Mouse (Mus musculus) heart, adult 2 months (tissue): Measurements from ENCODE around the gene Calcrl. TPM values are rescaled to one million over a fixed set of nuclear protein-coding genes. Genes with fewer than 3 reads are reported as not detected.
"Not testable (repeated sequence)": the region's sequence is repeated elsewhere in the genome, so short reads cannot be mapped to it uniquely, and the experiment has no call there.

Experiments used
- DNase-seq, 2 experiments: peaks; one replicate each; pipeline ENCODE4 v3.0.0; 2021
- H3K27ac ChIP-seq: fragments of 200-600 bp; 2 replicates; pipeline ENCODE4 v1.8.1; 2022
- H3K27me3 ChIP-seq: fragments of 200-500 bp; 2 replicates; pipeline ENCODE4 v1.6.1; 2012; ENCODE audit warnings: mild to moderate bottlenecking, low read length, inconsistent platforms, mixed read lengths; ENCODE audit not compliant: control insufficient read depth, insufficient read depth
- H3K36me3 ChIP-seq: fragments of 200-500 bp; 2 replicates; pipeline ENCODE4 v1.6.1; 2012; ENCODE audit warnings: low read length, inconsistent platforms; ENCODE audit not compliant: control insufficient read depth, insufficient read depth
- H3K4me1 ChIP-seq: fragments of 200-500 bp; 2 replicates; pipeline ENCODE4 v1.6.1; 2011; ENCODE audit warnings: low read length; ENCODE audit not compliant: control insufficient read depth, insufficient read depth
- H3K4me3 ChIP-seq: fragments of 200-600 bp; 2 replicates; pipeline ENCODE4 v1.8.1; 2022
- H3K79me2 ChIP-seq: fragments of 200-500 bp; replicated peaks from 2 replicates; pipeline ENCODE4 v1.6.1; 2012; ENCODE audit warnings: mild to moderate bottlenecking, inconsistent platforms, low read length, moderate library complexity, mixed read lengths; ENCODE audit not compliant: control insufficient read depth, insufficient read depth
- H3K9ac ChIP-seq: fragments of 200-500 bp; 2 replicates; pipeline ENCODE4 v1.6.1; 2012; ENCODE audit warnings: low read depth, mild to moderate bottlenecking, control low read depth, inconsistent platforms, low read length, mixed read lengths
- CTCF ChIP-seq: fragments of 200-600 bp; IDR thresholded peaks from 2 replicates; pipeline ENCODE4 v1.8.1; 2022; ENCODE audit warnings: antibody characterized with exemption, mild to moderate bottlenecking, moderate library complexity
- EP300 ChIP-seq: fragments of 200-500 bp; IDR thresholded peaks from 2 replicates; pipeline ENCODE4 v1.6.1; 2011; ENCODE audit warnings: low read depth, low read length, control low read depth; ENCODE audit not compliant: insufficient read depth
- POLR2A ChIP-seq: fragments of 200-500 bp; IDR thresholded peaks from 2 replicates; pipeline ENCODE4 v1.6.1; 2011; ENCODE audit warnings: mild to moderate bottlenecking, low read depth, low read length, control low read depth; ENCODE audit not compliant: insufficient read depth
- WGBS: fragments of 180-500 bp; shearing (Covaris S2); methylation state at CpG from one replicate; pipeline ENCODE4 v1.1.7; 2018; 5-methylcytosine and 5-hydroxymethylcytosine counted together
- intact Hi-C: fragments of 180-260 bp; cut with DNase I; formaldehyde crosslinking; loops from one replicate; pipeline ENCODE4 v1.15.1; 2025
- polyA plus RNA-seq: library from polyadenylated mRNA; depleted of rRNA; stranded (reverse); fragments of >200 nt; gene quantifications from 2 replicates; pipeline ENCODE4 v1.2.3, GENCODE M21; 2012
- total RNA-seq, 2 experiments: library from RNA; stranded (reverse); gene quantifications; 2 replicates each; pipeline ENCODE4 v1.2.3; 2021

The Calcrl gene
- total and polyA plus RNA-seq, 3 experiments: 8.2 to 25.6 (median 23.2) TPM

GRCm38 (mm10) chr2:84404834-84405233 is 20.4 kb downstream of the Calcrl start:
- Histone ChIP-seq H3K4me3 (no peak overlapping the region), H3K27me3 (no peaks in the 10 kb centered on the region), H3K27ac (no peak overlapping the region), H3K79me2 (no peaks in the 10 kb centered on the region), H3K9ac (no peak overlapping the region), H3K4me1 (peaks cover 4% of the 10 kb centered on the region), H3K36me3 (peaks cover 12% of the 10 kb centered on the region)
- DNase-seq: no peak
- TF ChIP-seq EP300 (no peak), CTCF (no peak), POLR2A (no peak)
- intact Hi-C loops: no loop called here
- WGBS: 51% methylated on average over 3 of the region's 3 CpGs

GRCm38 (mm10) chr2:84402713-84403112 is 22.5 kb downstream of the Calcrl start:
- no peak overlapping the region for H3K27ac ChIP-seq
- peaks cover 3% of the 10 kb centered on the region for H3K4me1 ChIP-seq
- H3K79me2 ChIP-seq: no peaks in the 10 kb centered on the region
- H3K9ac ChIP-seq: no peak overlapping the region
- H3K27me3 ChIP-seq: no peaks in the 10 kb centered on the region
- no peak overlapping the region for H3K4me3 ChIP-seq
- DNase-seq: no peak
- TF ChIP-seq CTCF (no peak), EP300 (no peak)
- peaks cover 6% of the 10 kb centered on the region for H3K36me3 ChIP-seq
- intact Hi-C loops: no loop called here
- 70% methylated on average over 3 of the region's 3 CpGs for WGBS

- no peaks in the 10 kb centered on the region for H3K79me2 ChIP-seq
- H3K27ac ChIP-seq: no peak overlapping the region
- DNase-seq: no peak
- WGBS: 68% methylated on average over 4 of the region's 4 CpGs
- H3K9ac ChIP-seq: no peak overlapping the region
- H3K4me3 ChIP-seq: no peak overlapping the region
- peaks cover 12% of the 10 kb centered on the region for H3K36me3 ChIP-seq
- TF ChIP-seq CTCF: no peak
- TF ChIP-seq POLR2A: no peak
- TF ChIP-seq EP300: no peak
- H3K27me3 ChIP-seq: no peaks in the 10 kb centered on the region
- intact Hi-C loops: no loop called here
- peaks cover 3% of the 10 kb centered on the region for H3K4me1 ChIP-seq
Observed at GRCm38 (mm10) chr2:84396557-84396956, 28.7 kb downstream of the Calcrl start.

DNA sequence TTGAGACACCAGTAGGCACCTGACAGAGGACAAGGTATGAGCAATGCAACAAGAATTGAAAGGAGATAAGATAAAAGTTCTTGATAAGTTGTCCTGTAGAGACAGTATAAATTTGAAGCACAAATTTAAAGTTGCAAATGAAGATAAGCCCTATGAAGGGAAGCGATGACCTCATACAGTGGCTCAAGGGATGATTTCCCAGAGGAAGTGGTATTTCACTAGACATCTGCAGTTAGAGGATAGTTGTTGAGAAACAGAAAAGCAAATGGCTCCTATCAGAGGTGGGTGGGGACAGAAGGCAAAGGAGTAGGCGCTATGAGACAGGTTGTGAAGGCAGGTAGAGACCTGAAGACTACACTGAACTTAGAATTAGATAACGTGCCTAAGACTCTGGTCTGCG is 32.0 kb downstream of the Calcrl start:
- 72% methylated on average over 4 of the region's 4 CpGs for WGBS
- no peak for DNase-seq
- TF ChIP-seq POLR2A: no peak
- TF ChIP-seq EP300: no peak
- no peak for TF ChIP-seq CTCF

DNA sequence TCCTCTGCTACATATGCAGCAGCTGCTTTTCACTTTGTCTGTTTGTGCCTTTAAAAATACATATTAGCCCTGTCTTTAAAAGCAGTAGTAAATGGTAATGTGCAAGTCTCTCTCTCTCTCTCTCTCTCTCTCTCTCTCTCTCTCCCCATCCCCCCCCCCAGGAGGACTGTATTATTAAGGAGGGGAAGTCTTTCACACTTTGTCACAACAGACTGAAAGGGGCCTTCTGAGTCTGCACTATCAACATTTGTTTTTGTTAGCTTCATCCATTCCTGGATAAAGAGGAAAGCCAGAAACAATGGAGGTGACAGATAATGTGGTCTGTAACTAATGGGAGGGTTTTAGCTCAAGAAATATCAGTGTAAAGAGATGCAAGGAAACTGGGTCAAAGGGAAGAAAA is 36.1 kb downstream of the Calcrl start:
- no peak overlapping the region for H3K27ac ChIP-seq

More for the DNA sequence above, 32.0 kb downstream of the Calcrl start:
- no peak overlapping the region for H3K27ac ChIP-seq
- peaks cover 2% of the 10 kb centered on the region for H3K4me1 ChIP-seq
- no peaks in the 10 kb centered on the region for H3K27me3 ChIP-seq
- H3K9ac ChIP-seq: no peak overlapping the region
- no peaks in the 10 kb centered on the region for H3K79me2 ChIP-seq
- intact Hi-C loops: no loop called here
- H3K4me3 ChIP-seq: no peak overlapping the region
- peaks cover 12% of the 10 kb centered on the region for H3K36me3 ChIP-seq

DNA sequence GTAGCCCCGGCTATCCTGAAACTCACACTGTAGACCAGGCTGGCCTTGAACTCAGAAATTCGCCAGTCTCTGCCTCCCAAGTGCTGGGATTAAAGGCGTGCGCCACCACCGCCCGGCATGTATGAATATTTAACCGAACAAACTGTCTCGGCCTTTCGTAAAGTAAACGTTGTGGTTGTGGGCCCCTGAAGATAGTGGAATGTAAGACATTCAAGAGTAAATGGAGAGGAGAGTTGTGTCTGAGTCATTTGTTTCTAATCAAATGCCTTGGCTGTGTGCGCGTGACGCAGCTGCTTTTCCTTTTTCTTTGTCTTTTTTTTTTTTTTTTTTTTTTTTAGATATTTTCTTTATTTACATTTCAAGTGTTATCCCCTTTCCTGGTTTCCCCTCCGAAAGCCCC is 36.7 kb downstream of the Calcrl start:
- H3K27me3 ChIP-seq, H3K4me3 ChIP-seq, H3K27ac ChIP-seq, DNase-seq, H3K9ac ChIP-seq, H3K79me2 ChIP-seq: not testable (repeated sequence)
- Histone ChIP-seq H3K4me1 (peaks cover 18% of the 10 kb centered on the region), H3K36me3 (peaks cover 21% of the 10 kb centered on the region)
- 58% methylated on average over 14 of the region's 14 CpGs for WGBS
- intact Hi-C loops: loop anchor here (5.0 kb wide), 2 partner anchors 136 to 366 kb away; no protein-coding TSS in a partner anchor

More for the DNA sequence above, 36.1 kb downstream of the Calcrl start:
- peaks cover 19% of the 10 kb centered on the region for H3K36me3 ChIP-seq
- no peak for DNase-seq
- no peak overlapping the region for H3K9ac ChIP-seq
- H3K4me3 ChIP-seq: no peak overlapping the region
- H3K27me3 ChIP-seq: no peaks in the 10 kb centered on the region
- peaks cover 16% of the 10 kb centered on the region for H3K4me1 ChIP-seq
- intact Hi-C loops: loop anchor here (5.0 kb wide), 2 partner anchors 137 to 367 kb away; no protein-coding TSS in a partner anchor
- no peak for TF ChIP-seq EP300
- TF ChIP-seq CTCF: no peak
- TF ChIP-seq POLR2A: no peak
- H3K79me2 ChIP-seq: no peaks in the 10 kb centered on the region
